Mouse (Mus musculus) CH12.LX (cell line): ENCODE measurements around the gene Tenm1. TPM values are rescaled to one million over a fixed set of nuclear protein-coding genes. Genes with fewer than 3 reads are reported as not detected.

Experiments used
- DNase-seq: peaks from one replicate; pipeline ENCODE4 v3.0.0-alpha.2; 2013; ENCODE audit errors: extremely low read depth
- H3K27ac ChIP-seq: 2 replicates; pipeline ENCODE4 v1.5.1; 2012; ENCODE audit warnings: low read depth, mild to moderate bottlenecking, control low read depth, moderate library complexity; ENCODE audit not compliant: insufficient read depth
- H3K27me3 ChIP-seq: replicated peaks from 2 replicates; pipeline ENCODE3; 2012; ENCODE audit warnings: inconsistent platforms
- H3K36me3 ChIP-seq, 2 experiments: replicated peaks in 1 of 2; 2 replicates each; pipeline versions ENCODE3 to v1.6.1; 2012; ENCODE audit warnings: inconsistent platforms in 1 of 2, low read length in 1 of 2, mild to moderate bottlenecking in 1 of 2, mixed read lengths in 1 of 2, moderate library complexity in 1 of 2; ENCODE audit not compliant: control insufficient read depth in 1 of 2, insufficient read depth in 1 of 2
- H3K4me1 ChIP-seq, 2 experiments: 2 replicates each; pipeline ENCODE4 v1.6.1; 2012; ENCODE audit warnings: inconsistent platforms in 1 of 2, moderate library complexity in 1 of 2; ENCODE audit not compliant: insufficient read depth in 2 of 2, control insufficient read depth in 1 of 2
- H3K4me2 ChIP-seq: 2 replicates; pipeline ENCODE4 v1.6.1; 2012; ENCODE audit warnings: low read depth, mild to moderate bottlenecking, control low read depth; ENCODE audit not compliant: poor library complexity, insufficient read depth, severe bottlenecking
- H3K4me3 ChIP-seq, 3 experiments: fragments of 150-350 bp in 1 of 3; sonication (generic) in 1 of 3; replicated peaks in 1 of 3; 2 replicates each; pipeline versions ENCODE3 to v1.5.1; 2011 to 2012; ENCODE audit warnings: low read depth in 2 of 3, low read length in 2 of 3, mild to moderate bottlenecking in 2 of 3, moderate library complexity in 2 of 3, control low read depth in 1 of 3, improper control_type of control experiment in 1 of 3, inconsistent platforms in 1 of 3, mixed read lengths in 1 of 3; ENCODE audit not compliant: poor library complexity in 1 of 3
- H3K79me2 ChIP-seq: replicated peaks from 2 replicates; pipeline ENCODE4 v1.6.1; 2012; ENCODE audit warnings: mild to moderate bottlenecking, moderate library complexity; ENCODE audit not compliant: control insufficient read depth, poor library complexity, insufficient read depth, severe bottlenecking; ENCODE audit errors: extremely low read depth
- H3K9ac ChIP-seq: 2 replicates; pipeline ENCODE4 v1.6.1; 2012; ENCODE audit warnings: low read depth, mild to moderate bottlenecking, control low read depth, moderate library complexity; ENCODE audit not compliant: insufficient read depth
- H3K9me3 ChIP-seq: replicated peaks from 2 replicates; pipeline ENCODE3; 2012; ENCODE audit warnings: low read length, inconsistent platforms, mixed read lengths
- BHLHE40 ChIP-seq: IDR thresholded peaks from 2 replicates; pipeline ENCODE4 v1.6.1; 2011; ENCODE audit warnings: mild to moderate bottlenecking, low read depth, low read length, improper control_type of control experiment
- CHD2 ChIP-seq: IDR thresholded peaks from 2 replicates; pipeline ENCODE4 v1.6.1; 2011; ENCODE audit warnings: low read length, improper control_type of control experiment
- EP300 ChIP-seq: IDR thresholded peaks from 2 replicates; pipeline ENCODE4 v1.6.1; 2011; ENCODE audit warnings: low read length, improper control_type of control experiment
- GABPA ChIP-seq: IDR thresholded peaks from 2 replicates; pipeline ENCODE4 v1.6.1; 2012; ENCODE audit warnings: low read depth, low read length, improper control_type of control experiment, inconsistent platforms; ENCODE audit not compliant: insufficient replicate concordance
- HCFC1 ChIP-seq: IDR thresholded peaks from 2 replicates; pipeline ENCODE4 v1.6.1; 2012; ENCODE audit warnings: low read depth, mild to moderate bottlenecking, inconsistent platforms, low read length, improper control_type of control experiment
- IRF4 ChIP-seq: IDR thresholded peaks from 2 replicates; pipeline ENCODE4 v1.6.1; 2014; ENCODE audit warnings: low read depth, mild to moderate bottlenecking, inconsistent platforms, low read length, improper control_type of control experiment
- JUN ChIP-seq: IDR thresholded peaks from 2 replicates; pipeline ENCODE4 v1.6.1; 2011; ENCODE audit warnings: low read depth, mild to moderate bottlenecking, low read length, improper control_type of control experiment, moderate library complexity; ENCODE audit not compliant: insufficient read depth
- JUND ChIP-seq: conservative IDR thresholded peaks from 2 replicates; pipeline ENCODE4 v1.6.1; 2011; ENCODE audit warnings: low read depth, low read length, improper control_type of control experiment
- KAT2A ChIP-seq: IDR thresholded peaks from 2 replicates; pipeline ENCODE4 v1.6.1; 2012; ENCODE audit warnings: low read length, improper control_type of control experiment, inconsistent platforms; ENCODE audit not compliant: insufficient replicate concordance
- MAX ChIP-seq: IDR thresholded peaks from 2 replicates; pipeline ENCODE4 v1.6.1; 2011; ENCODE audit warnings: low read length, improper control_type of control experiment
- MAZ ChIP-seq: IDR thresholded peaks from 2 replicates; pipeline ENCODE4 v1.6.1; 2012; ENCODE audit warnings: low read depth, mild to moderate bottlenecking, inconsistent platforms, low read length, improper control_type of control experiment, moderate library complexity
- MEF2A ChIP-seq: IDR thresholded peaks from 2 replicates; pipeline ENCODE4 v1.6.1; 2014; ENCODE audit warnings: low read depth, mild to moderate bottlenecking, inconsistent platforms, low read length, improper control_type of control experiment, borderline replicate concordance
- NRF1 ChIP-seq: IDR thresholded peaks from 2 replicates; pipeline ENCODE4 v1.6.1; 2014; ENCODE audit warnings: low read depth, mild to moderate bottlenecking, inconsistent platforms, low read length, improper control_type of control experiment, moderate library complexity
- POLR2AphosphoS2 ChIP-seq: IDR thresholded peaks from 2 replicates; pipeline ENCODE4 v1.6.1; 2011; ENCODE audit warnings: low read depth, low read length, improper control_type of control experiment
- RAD21 ChIP-seq: IDR thresholded peaks from 2 replicates; pipeline ENCODE4 v1.6.1; 2011; ENCODE audit warnings: low read depth, mild to moderate bottlenecking, low read length, improper control_type of control experiment, moderate library complexity
- SIN3A ChIP-seq: IDR thresholded peaks from 2 replicates; pipeline ENCODE4 v1.6.1; 2012; ENCODE audit warnings: low read length, improper control_type of control experiment, inconsistent platforms
- TCF12 ChIP-seq: IDR thresholded peaks from 2 replicates; pipeline ENCODE4 v1.6.1; 2014; ENCODE audit warnings: low read depth, mild to moderate bottlenecking, inconsistent platforms, low read length, improper control_type of control experiment
- UBTF ChIP-seq: IDR thresholded peaks from 2 replicates; pipeline ENCODE4 v1.6.1; 2012; ENCODE audit warnings: low read depth, mild to moderate bottlenecking, inconsistent platforms, low read length, improper control_type of control experiment, moderate library complexity
- USF1 ChIP-seq: IDR thresholded peaks from 2 replicates; pipeline ENCODE4 v1.6.1; 2014; ENCODE audit warnings: low read depth, mild to moderate bottlenecking, inconsistent platforms, low read length, improper control_type of control experiment
- USF2 ChIP-seq: conservative IDR thresholded peaks from 2 replicates; pipeline ENCODE4 v1.6.1; 2011; ENCODE audit warnings: low read depth, low read length, improper control_type of control experiment
- ZC3H11A ChIP-seq: IDR thresholded peaks from 2 replicates; pipeline ENCODE4 v1.6.1; 2012; ENCODE audit warnings: low read depth, mild to moderate bottlenecking, inconsistent platforms, low read length, improper control_type of control experiment
- ZKSCAN1 ChIP-seq: IDR thresholded peaks from 2 replicates; pipeline ENCODE4 v1.6.1; 2012; ENCODE audit warnings: low read depth, inconsistent platforms, low read length, improper control_type of control experiment, borderline replicate concordance
- ZMIZ1 ChIP-seq: IDR thresholded peaks from 2 replicates; pipeline ENCODE4 v1.6.1; 2012; ENCODE audit warnings: low read depth, mild to moderate bottlenecking, inconsistent platforms, low read length, improper control_type of control experiment
- dilution Hi-C: fragments of 300-500 bp; cut with MboI; formaldehyde crosslinking; loops from 2 replicates; pipeline ENCODE4 v1.14.3; 2020; ENCODE audit warnings: low sequenced_read_pairs; ENCODE audit not compliant: extremely low pct_unique_long_range_greater_than_20kb, extremely low pct_ligation_motif_present
- in situ Hi-C: fragments of 300-500 bp; cut with MboI; formaldehyde crosslinking; loops from 3 replicates; pipeline ENCODE4 v1.14.3; 2019; ENCODE audit warnings: low sequenced_read_pairs, low pct_ligation_motif_present, low pct_unique_long_range_greater_than_20kb, mixed read lengths
- polyA plus RNA-seq: library from polyadenylated mRNA; unstranded; fragments of >175 nt; gene quantifications from 2 replicates; pipeline ENCODE4 v1.2.1, GENCODE M21; 2012; ENCODE audit warnings: low read depth; ENCODE audit not compliant: insufficient read length
- total RNA-seq, 2 experiments: library from RNA; depleted of rRNA; stranded (reverse); fragments of 300-350 nt in 1 of 2; fragments of >200 nt in 1 of 2; gene quantifications; 2 replicates each; pipeline ENCODE4 v1.2.3; 2012 to 2014

Tenm1 gene
- total and polyA plus RNA-seq, 3 experiments: 0.20 TPM; not detected in 2

- dilution Hi-C loops: no loop called here
- H3K4me3 ChIP-seq: no peak overlapping the region
- no peak overlapping the region for H3K9ac ChIP-seq
- no peaks in the 10 kb centered on the region for H3K4me1 ChIP-seq
- H3K9me3 ChIP-seq: no peaks in the 10 kb centered on the region
- H3K36me3 ChIP-seq: no peaks in the 10 kb centered on the region
- TF ChIP-seq EP300: no peak
- TF ChIP-seq JUND: no peak
- no peak for TF ChIP-seq POLR2AphosphoS2
- TF ChIP-seq RAD21: no peak
- no peak for TF ChIP-seq KAT2A
- no peak for TF ChIP-seq UBTF
- no peak for TF ChIP-seq IRF4
- TF ChIP-seq USF2: no peak
- H3K27me3 ChIP-seq: no peaks in the 10 kb centered on the region
- DNase-seq: no peak
- no peaks in the 10 kb centered on the region for H3K79me2 ChIP-seq
- H3K4me2 ChIP-seq: no peak overlapping the region
- H3K27ac ChIP-seq: no peak overlapping the region
- in situ Hi-C loops: no loop called here
Observed at GRCm38 (mm10) chrX:42718078-42718785, 710.7 kb downstream of the Tenm1 start.

GRCm38 (mm10) chrX:42700291-42700690, 728.6 kb downstream of the Tenm1 start:
- no peaks in the 10 kb centered on the region for H3K9me3 ChIP-seq
- dilution Hi-C loops (no loop called here), in situ Hi-C loops (no loop called here)
- H3K36me3 ChIP-seq: no peaks in the 10 kb centered on the region
- H3K79me2 ChIP-seq: no peaks in the 10 kb centered on the region
- no peak overlapping the region for H3K9ac ChIP-seq
- DNase-seq: no peak
- H3K4me2 ChIP-seq: no peak overlapping the region
- no peaks in the 10 kb centered on the region for H3K27me3 ChIP-seq
- H3K4me1 ChIP-seq: no peaks in the 10 kb centered on the region
- no peak for TF ChIP-seq CHD2
- TF ChIP-seq KAT2A: no peak
- TF ChIP-seq MAX: no peak
- TF ChIP-seq SIN3A: no peak
- no peak for TF ChIP-seq HCFC1
- TF ChIP-seq MEF2A: no peak
- no peak for TF ChIP-seq ZMIZ1
- no peak for TF ChIP-seq EP300
- no peak for TF ChIP-seq USF1
- no peak for TF ChIP-seq RAD21
- TF ChIP-seq ZC3H11A: no peak
- no peak for TF ChIP-seq MAZ
- TF ChIP-seq GABPA: no peak
- no peak for TF ChIP-seq ZKSCAN1
- TF ChIP-seq TCF12: no peak
- no peak for TF ChIP-seq UBTF
- TF ChIP-seq NRF1: no peak
- TF ChIP-seq JUN: no peak
- TF ChIP-seq BHLHE40: no peak
- no peak overlapping the region for H3K27ac ChIP-seq
- H3K4me3 ChIP-seq: no peak overlapping the region
